Mouse (Mus musculus): ENCODE measurements around the gene Kpna6. TPM values are rescaled to one million over a fixed set of nuclear protein-coding genes. Genes with fewer than 3 reads are reported as not detected.

Gene Kpna6
- polyA plus RNA-seq, 1 experiment from 2014 or later, result 15.3 TPM

DNA sequence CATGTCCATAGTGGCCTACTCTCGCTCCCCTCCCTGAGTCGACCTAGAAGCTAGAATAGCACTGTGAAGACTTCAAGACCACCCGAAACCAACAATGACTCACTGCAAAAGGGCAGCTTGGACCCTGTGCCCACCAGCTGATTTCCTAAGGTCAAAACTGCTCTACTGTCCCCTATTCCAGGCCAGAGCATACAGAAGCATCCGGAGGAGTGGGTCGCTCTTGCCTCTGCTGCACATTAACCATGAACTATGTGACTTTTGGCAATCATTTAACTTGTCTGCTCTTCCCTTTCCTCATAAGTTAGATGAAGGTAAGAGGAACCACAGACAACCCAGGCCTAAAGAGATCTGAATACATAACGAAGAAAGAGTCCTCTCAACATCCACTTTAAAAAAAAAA, 12.0 kb upstream of the Kpna6 start:
- H3K4me3 ChIP-seq, result no peak overlapping the region
- no peak overlapping the region for H3K27ac ChIP-seq
- H3K4me2 ChIP-seq, result no peak overlapping the region
- no peak for ATAC-seq (ENCODE audit: insufficient number of reproducible peaks, low FRiP score, low TSS enrichment, low read depth)
- H3K9ac ChIP-seq, result no peak overlapping the region
- H3K27me3 ChIP-seq, result no peaks in the 10 kb centered on the region
- H3K4me1 ChIP-seq, result no peaks in the 10 kb centered on the region
- WGBS, result 93% methylated on average over 6 of the region's 6 CpGs
- H3K9me3 ChIP-seq, result no peaks in the 10 kb centered on the region
- peaks cover 87% of the 10 kb centered on the region for H3K36me3 ChIP-seq

DNA sequence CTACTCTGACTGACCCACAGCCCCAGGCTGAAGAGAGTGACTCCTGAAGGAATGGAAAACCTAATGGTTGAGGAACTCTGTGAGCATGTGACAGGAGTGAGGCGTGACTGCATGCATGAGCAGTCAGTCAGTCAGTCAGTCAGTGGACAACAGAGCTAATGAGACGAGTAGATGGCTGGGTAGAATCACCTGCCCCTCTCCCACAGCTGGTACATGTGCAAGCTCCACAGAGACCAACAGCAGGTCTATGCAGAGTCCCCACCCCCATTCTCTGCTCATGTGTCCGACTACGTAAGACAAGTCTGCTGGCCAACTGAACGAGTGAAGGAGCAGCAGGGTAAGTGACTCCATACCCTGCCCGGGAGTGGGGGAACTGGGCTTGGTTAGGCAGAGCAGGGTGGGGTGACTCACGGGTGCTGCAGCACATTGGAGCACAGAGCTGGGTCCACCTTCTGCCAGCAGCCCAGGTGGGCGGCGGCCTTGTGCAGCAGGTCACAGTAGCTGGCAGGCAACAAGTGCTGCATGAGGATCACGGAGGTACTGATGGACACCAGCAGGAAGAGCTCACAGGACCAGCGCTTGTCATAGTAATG, 11.4 kb upstream of the Kpna6 start:
- no peak overlapping the region for H3K9ac ChIP-seq
- no peak overlapping the region for H3K4me2 ChIP-seq
- H3K4me1 ChIP-seq, result no peaks in the 10 kb centered on the region
- H3K27ac ChIP-seq, result no peak overlapping the region
- H3K27me3 ChIP-seq, result no peaks in the 10 kb centered on the region
- ATAC-seq (ENCODE audit: insufficient number of reproducible peaks, low FRiP score, low TSS enrichment, low read depth), result 0 out of 2 replicates have a peak, but pooled peaks have one; percentile 16
- peaks cover 85% of the 10 kb centered on the region for H3K36me3 ChIP-seq
- no peaks in the 10 kb centered on the region for H3K9me3 ChIP-seq
- H3K4me3 ChIP-seq, result no peak overlapping the region
- 83% methylated on average over 11 of the region's 11 CpGs for WGBS

DNA sequence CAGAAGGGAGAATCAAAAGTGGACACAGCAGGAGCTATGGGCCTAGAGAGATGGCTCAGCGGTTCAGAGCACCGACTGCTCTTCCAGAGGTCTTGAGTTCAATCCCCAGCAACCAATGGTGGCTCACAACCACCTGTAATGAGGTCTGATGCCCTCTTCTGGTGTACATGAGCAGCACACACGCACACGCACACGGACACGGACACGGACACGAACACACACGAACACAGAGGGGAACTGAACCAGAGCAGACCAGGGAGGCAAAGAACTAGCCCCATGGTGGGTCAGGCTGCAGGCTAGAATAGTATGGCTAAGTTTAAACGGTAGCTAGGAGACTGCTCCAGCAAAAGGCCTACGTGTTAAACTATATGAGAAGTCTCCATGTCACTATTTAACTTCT, 9.3 kb upstream of the Kpna6 start:
- no peak for ATAC-seq (ENCODE audit: insufficient number of reproducible peaks, low FRiP score, low TSS enrichment, low read depth)
- no peak overlapping the region for H3K27ac ChIP-seq
- H3K27me3 ChIP-seq, result no peaks in the 10 kb centered on the region
- H3K4me2 ChIP-seq, result no peak overlapping the region
- peaks cover 87% of the 10 kb centered on the region for H3K36me3 ChIP-seq
- WGBS, result 97% methylated on average over 11 of the region's 11 CpGs
- H3K9me3 ChIP-seq, result no peaks in the 10 kb centered on the region
- H3K9ac ChIP-seq, result no peak overlapping the region
- no peak overlapping the region for H3K4me3 ChIP-seq
- no peaks in the 10 kb centered on the region for H3K4me1 ChIP-seq

DNA sequence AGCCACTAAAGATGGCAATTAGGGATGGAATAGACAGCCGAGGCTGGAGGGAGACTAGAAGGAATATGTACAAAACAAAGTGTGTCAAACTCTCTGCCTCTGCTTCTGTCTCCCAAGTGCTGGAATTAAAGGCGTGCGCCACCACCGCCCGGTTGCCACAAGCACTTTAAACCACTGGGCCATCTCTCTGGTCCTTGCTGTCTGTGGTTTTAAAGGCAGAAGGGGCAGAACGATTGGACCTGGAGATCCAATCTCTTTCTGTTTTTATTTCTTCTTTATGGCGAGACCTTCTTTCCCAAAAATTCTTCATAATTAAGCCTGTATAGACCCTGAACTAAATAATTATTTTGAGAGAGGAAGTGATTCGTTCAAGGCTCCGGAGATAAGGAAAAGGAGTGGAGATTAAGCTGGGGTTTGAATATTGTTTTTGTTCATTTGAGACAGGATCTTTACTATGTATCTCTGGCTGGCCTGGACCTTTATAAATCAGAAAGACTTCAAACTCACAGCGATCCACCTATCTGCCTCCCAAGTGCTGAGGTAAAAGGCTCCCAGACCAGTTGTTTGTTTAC, 397 bp upstream of the Kpna6 start:
- Histone ChIP-seq H3K9ac (0 out of 2 replicates have a peak overlapping the region, but pooled peaks have one; percentile 99), H3K36me3 (peaks cover 23% of the 10 kb centered on the region), H3K4me2 (peak overlapping the region; percentile 64), H3K27ac (peak overlapping the region; percentile 97; the same call in 1 of the 2 replicates), H3K4me1 (peaks cover 15% of the 10 kb centered on the region), H3K27me3 (no peaks in the 10 kb centered on the region), H3K9me3 (no peaks in the 10 kb centered on the region), H3K4me3 (peak overlapping the region; percentile 99)
- WGBS, result 8% methylated on average over 10 of the region's 10 CpGs
- ATAC-seq (ENCODE audit: insufficient number of reproducible peaks, low FRiP score, low TSS enrichment, low read depth), result no peak; the same call in 1 of the 2 replicates

DNA sequence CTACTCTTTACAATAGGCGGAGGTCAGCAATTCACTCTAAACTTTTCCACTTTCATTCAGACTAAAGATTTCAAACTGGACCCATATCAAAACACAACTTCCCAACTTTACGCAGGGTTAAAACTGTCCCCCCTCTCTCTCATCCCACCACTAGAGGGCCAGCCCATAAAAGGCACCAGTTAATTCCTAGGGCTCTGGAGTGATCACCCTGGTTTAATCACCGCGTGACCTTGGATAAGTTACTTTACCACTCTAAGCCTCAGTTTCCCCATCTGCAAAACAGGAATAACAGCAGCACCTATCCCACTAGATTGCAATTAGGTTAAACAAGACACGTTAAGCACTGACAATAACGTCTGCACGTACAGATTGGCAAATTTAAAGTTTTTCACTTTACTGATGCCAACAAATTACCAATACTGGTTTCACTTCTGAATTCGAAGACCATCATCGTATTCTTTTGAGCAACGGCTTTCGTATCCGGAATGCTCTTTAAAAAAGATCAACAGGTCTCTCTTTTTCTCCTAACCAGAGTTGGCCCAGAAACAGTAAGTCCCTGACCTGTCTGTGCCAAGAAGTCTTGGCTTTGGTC, 980 bp downstream of the Kpna6 start:
- Histone ChIP-seq H3K4me2 (peak overlapping the region; percentile 64), H3K9me3 (no peaks in the 10 kb centered on the region), H3K27ac (peak overlapping the region; percentile 97), H3K27me3 (no peaks in the 10 kb centered on the region), H3K4me1 (peaks cover 15% of the 10 kb centered on the region), H3K36me3 (peaks cover 11% of the 10 kb centered on the region), H3K4me3 (peak overlapping the region; percentile 99), H3K9ac (peak overlapping the region; percentile 99)
- WGBS, result 7% methylated on average over 12 of the region's 12 CpGs
- 0 out of 2 replicates have a peak, but pooled peaks have one; percentile 53 for ATAC-seq (ENCODE audit: insufficient number of reproducible peaks, low FRiP score, low TSS enrichment, low read depth)

DNA sequence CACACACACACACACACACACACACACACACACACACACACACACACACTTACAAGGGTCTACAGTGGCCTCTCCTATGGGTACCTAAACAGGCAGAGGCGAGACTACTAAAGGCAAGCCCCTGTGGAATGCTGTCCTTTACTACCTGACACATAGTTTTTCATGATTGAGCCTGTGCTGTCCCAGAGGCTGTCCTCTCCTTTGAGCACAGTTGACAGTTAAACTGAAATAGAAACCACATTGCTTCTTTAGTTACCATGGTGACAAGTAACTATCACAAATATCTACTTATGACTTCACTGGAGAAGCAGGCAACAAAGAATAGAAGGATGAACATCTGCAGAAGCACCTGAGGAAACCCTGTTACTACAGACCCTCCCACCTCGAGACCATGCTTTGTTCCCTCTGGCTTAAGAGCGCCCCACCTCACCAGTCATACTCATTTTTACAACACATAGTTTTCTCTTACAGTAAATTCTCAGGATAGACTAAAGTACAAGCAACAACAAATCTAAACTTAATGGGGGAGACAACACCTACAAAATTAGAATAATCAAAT, 10.2 kb downstream of the Kpna6 start:
- Histone ChIP-seq H3K4me2 (no peak overlapping the region), H3K27ac (no peak overlapping the region), H3K27me3 (no peaks in the 10 kb centered on the region), H3K36me3 (peaks cover 37% of the 10 kb centered on the region), H3K9ac (no peak overlapping the region), H3K4me3 (no peak overlapping the region), H3K4me1 (no peaks in the 10 kb centered on the region; the same call in 1 of the 2 replicates), H3K9me3 (no peaks in the 10 kb centered on the region)
- WGBS, result 58% methylated on average over 3 of the region's 3 CpGs
- no peak for ATAC-seq (ENCODE audit: insufficient number of reproducible peaks, low FRiP score, low TSS enrichment, low read depth)

DNA sequence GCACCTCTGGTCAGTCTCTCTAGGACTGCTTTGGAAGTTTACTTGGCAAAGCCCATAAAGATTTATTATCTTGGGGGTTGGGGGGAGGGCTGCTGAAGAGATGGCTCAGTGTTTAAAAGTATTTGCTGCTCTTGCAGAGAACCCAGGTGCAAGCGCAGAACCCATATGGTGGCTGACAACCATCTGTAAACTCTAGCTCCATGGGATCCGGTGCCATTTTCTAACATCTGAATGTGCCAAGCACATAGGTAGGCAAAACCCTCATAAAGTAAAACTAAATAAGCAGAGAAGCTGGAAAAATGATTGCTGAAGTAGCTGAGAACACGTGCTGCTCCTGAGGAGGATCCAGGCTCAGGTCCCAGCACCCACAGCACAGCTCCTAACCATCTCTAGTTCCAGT, 11.0 kb downstream of the Kpna6 start:
- H3K9ac ChIP-seq, result no peak overlapping the region
- H3K36me3 ChIP-seq, result peaks cover 44% of the 10 kb centered on the region
- no peaks in the 10 kb centered on the region for H3K27me3 ChIP-seq
- 77% methylated on average over 3 of the region's 3 CpGs for WGBS
- no peak overlapping the region for H3K4me2 ChIP-seq
- no peak overlapping the region for H3K4me3 ChIP-seq
- no peaks in the 10 kb centered on the region; the same call in 1 of the 2 replicates for H3K4me1 ChIP-seq
- H3K27ac ChIP-seq, result no peak overlapping the region
- ATAC-seq (ENCODE audit: insufficient number of reproducible peaks, low FRiP score, low TSS enrichment, low read depth), result no peak
- no peaks in the 10 kb centered on the region for H3K9me3 ChIP-seq

DNA sequence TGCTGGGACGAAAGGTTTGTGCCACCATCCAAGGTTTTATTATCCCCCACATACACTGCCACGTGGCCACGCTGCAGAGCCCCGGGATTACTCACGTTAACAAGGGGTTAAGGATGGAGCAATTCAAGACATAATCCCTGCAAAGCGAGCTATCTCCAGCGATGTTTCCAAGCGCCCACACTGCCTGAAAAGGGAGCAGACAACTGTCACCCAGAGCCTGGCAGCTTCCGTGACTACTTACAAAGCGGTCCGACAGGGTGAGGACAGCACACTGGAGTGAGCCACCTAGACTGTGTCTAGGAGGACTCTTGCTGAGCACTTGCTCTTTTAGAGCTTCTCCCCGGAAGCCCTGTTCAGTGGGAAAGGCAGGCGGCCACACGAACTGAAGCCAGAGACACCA, 17.8 kb downstream of the Kpna6 start:
- H3K4me3 ChIP-seq, result no peak overlapping the region
- no peak overlapping the region for H3K27ac ChIP-seq
- no peak for ATAC-seq (ENCODE audit: insufficient number of reproducible peaks, low FRiP score, low TSS enrichment, low read depth)
- no peaks in the 10 kb centered on the region for H3K9me3 ChIP-seq
- H3K9ac ChIP-seq, result no peak overlapping the region
- H3K4me1 ChIP-seq, result no peaks in the 10 kb centered on the region
- no peak overlapping the region for H3K4me2 ChIP-seq
- WGBS, result 91% methylated on average over 14 of the region's 14 CpGs
- peaks cover 86% of the 10 kb centered on the region for H3K36me3 ChIP-seq
- H3K27me3 ChIP-seq, result no peaks in the 10 kb centered on the region

DNA sequence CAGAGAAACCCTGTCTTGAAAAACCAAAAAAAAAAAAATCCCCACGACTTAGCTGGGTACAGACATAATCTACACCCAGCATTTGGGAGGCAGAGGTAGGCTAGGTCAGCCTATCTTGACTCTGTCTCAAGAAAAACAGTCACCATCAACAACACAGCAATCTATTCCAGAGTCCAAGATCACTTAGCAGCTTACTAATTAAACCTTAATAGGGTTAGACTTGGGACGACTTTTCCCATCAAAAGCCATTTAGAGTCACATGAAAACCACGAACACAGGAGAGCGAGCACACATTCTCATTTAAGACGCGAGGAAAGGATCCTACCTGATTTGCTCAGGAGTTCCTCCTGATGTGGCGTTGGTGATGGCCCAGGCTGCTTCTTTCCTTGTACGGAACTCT, 22.2 kb downstream of the Kpna6 start:
- no peaks in the 10 kb centered on the region for H3K27me3 ChIP-seq
- no peak overlapping the region for H3K4me3 ChIP-seq
- no peak overlapping the region for H3K9ac ChIP-seq
- H3K27ac ChIP-seq, result no peak overlapping the region
- WGBS, result 91% methylated on average over 8 of the region's 8 CpGs
- no peak for ATAC-seq (ENCODE audit: insufficient number of reproducible peaks, low FRiP score, low TSS enrichment, low read depth)
- no peaks in the 10 kb centered on the region for H3K9me3 ChIP-seq
- H3K4me2 ChIP-seq, result no peak overlapping the region
- H3K4me1 ChIP-seq, result no peaks in the 10 kb centered on the region
- peaks cover 93% of the 10 kb centered on the region for H3K36me3 ChIP-seq

DNA sequence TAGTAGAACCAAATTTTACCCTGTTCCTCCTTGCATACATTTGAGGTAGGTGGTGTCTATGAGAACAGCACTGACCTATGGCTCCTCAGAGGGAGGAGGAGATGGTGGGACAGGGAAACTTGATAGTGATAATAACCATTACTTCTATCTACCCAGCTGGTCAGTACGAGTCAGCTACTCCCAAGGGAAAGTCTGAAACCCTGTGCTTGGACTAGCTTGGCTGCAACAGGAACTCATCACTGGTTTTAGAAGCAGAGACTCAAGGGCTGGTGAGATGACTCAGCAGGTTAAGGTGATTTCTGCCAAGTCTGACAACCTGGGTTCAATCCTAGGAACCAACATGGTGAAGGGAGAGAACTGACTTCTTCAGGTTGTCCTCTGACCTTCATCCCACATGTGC, 23.9 kb downstream of the Kpna6 start:
- Histone ChIP-seq H3K4me2 (no peak overlapping the region), H3K27me3 (no peaks in the 10 kb centered on the region), H3K9ac (no peak overlapping the region), H3K27ac (no peak overlapping the region), H3K9me3 (no peaks in the 10 kb centered on the region), H3K36me3 (peaks cover 88% of the 10 kb centered on the region), H3K4me1 (no peaks in the 10 kb centered on the region), H3K4me3 (no peak overlapping the region)
- WGBS, result 76% methylated on average over 1 of the region's 1 CpGs
- no peak for ATAC-seq (ENCODE audit: insufficient number of reproducible peaks, low FRiP score, low TSS enrichment, low read depth)

DNA sequence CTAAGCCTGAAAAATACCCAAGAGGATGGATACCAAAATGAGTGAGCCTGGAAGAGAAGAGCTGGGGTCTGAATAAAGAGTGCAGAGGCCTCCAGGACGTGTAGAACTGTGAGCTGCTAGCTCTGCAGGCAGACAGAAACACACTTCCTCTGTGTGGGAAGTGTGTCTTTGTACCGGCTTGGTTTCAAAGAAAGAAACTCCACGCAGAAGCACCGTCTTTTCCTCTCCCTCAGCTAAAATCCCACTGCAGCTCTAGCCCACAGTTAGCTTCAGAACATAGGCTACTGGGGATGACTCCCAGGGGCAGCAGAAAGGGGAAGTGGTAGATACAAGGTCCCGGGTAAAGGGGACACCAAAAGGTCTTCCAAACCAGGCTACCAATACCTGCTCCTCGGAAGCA, 27.4 kb downstream of the Kpna6 start:
- no peak overlapping the region for H3K4me2 ChIP-seq
- 90% methylated on average over 6 of the region's 6 CpGs for WGBS

DNA sequence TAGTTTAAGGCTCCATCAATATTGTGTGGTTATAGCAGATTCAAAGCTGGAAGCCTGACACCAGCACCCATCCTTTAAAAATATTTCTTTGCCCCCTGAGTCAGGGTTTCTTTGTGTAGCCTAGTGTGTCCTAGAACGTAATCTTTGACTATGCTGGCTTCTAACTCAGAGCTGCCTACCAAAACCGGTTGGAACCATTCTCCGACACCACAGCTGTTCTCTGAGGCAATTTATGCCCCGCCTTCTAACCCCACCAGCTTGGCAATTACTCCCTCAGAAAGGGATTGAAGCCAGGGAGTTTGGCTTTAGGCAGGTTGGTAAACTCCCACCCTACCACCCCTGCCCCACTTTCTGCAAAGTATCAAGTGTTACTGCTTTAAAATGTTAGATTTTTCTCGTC, 30.8 kb downstream of the Kpna6 start:
- Histone ChIP-seq H3K9ac (no peak overlapping the region), H3K9me3 (no peaks in the 10 kb centered on the region), H3K4me1 (peaks cover 30% of the 10 kb centered on the region), H3K36me3 (peaks cover 51% of the 10 kb centered on the region), H3K27ac (peak overlapping the region; percentile 73), H3K4me3 (peak overlapping the region; percentile 65), H3K4me2 (peak overlapping the region; percentile 79), H3K27me3 (no peaks in the 10 kb centered on the region)
- 30% methylated on average over 5 of the region's 5 CpGs for WGBS
- ATAC-seq (ENCODE audit: insufficient number of reproducible peaks, low FRiP score, low TSS enrichment, low read depth), result no peak

More for the DNA sequence above, 27.4 kb downstream of the Kpna6 start:
- no peak overlapping the region for H3K9ac ChIP-seq
- H3K27ac ChIP-seq, result no peak overlapping the region
- no peaks in the 10 kb centered on the region for H3K27me3 ChIP-seq
- H3K9me3 ChIP-seq, result no peaks in the 10 kb centered on the region
- peaks cover 60% of the 10 kb centered on the region for H3K36me3 ChIP-seq
- H3K4me1 ChIP-seq, result peaks cover 10% of the 10 kb centered on the region
- no peak overlapping the region for H3K4me3 ChIP-seq
- ATAC-seq (ENCODE audit: insufficient number of reproducible peaks, low FRiP score, low TSS enrichment, low read depth), result no peak

Data from limb, embryonic 15.5 days (tissue).